Mouse (Mus musculus) adrenal gland, postnatal 10 days (tissue): ENCODE results near the gene Rpia. TPM values are rescaled to one million over a fixed set of nuclear protein-coding genes. Genes with fewer than 3 reads are reported as not detected.
"Not testable (repeated sequence)": the region's sequence is repeated elsewhere in the genome, so short reads cannot be mapped to it uniquely, and the experiment has no call there.

Source experiments
- DNase-seq: peaks from one replicate; pipeline ENCODE4 v3.0.0; 2021; ENCODE audit warnings: mixed read lengths
- long read RNA-seq, 2 experiments: library from polyadenylated mRNA; stranded (forward); transcript quantifications; one replicate each; pipeline ENCODE4 v2.0.0; 2021
- total RNA-seq, 2 experiments: library from RNA; stranded (reverse); gene quantifications; 2 replicates each; pipeline ENCODE4 v1.2.3; 2021

The Rpia gene
- 10 to 100 TPM; 20.2 to 24.9 TPM for total RNA-seq
- long read RNA-seq, experiment 1, partial matches to known transcripts, result 0 of 1 reads
- long read RNA-seq, experiment 1, other reads (novel, unspliced or antisense), result 1 of 1 reads
- long read RNA-seq, experiment 2, result 0 reads

- peak; percentile 99 for DNase-seq
Observed at GRCm38 (mm10) chr6:70791824-70792535, at the start of gene Rpia. Gene Rpia (minus strand): TSS chr6:70792232.

- DNase-seq, result no peak
Observed at GRCm38 (mm10) chr6:70840281-70840680, 48.2 kb upstream of the Rpia start.

- no peak for DNase-seq
Observed at GRCm38 (mm10) chr6:70838532-70838931, 46.5 kb upstream of the Rpia start.

DNA sequence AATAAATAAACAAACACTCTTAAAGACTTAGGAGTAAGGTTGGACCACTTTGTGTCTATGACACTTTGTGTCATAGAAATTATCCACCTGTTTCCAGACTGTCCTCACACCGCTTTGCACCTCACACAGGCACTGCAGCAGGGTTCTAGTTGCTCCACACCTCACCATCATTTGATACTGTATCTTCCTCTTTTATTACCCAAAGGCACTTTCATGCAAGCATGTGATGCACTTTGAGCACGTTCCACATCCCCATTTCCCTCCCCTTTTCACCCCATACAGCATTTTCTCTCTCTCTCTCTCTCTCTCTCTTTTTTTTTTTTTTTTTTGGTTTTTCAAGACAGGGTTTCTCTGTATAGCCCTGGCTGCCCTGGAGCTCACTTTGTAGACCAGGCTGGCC, 45.3 kb upstream of the Rpia start:
- no peak for DNase-seq

DNA sequence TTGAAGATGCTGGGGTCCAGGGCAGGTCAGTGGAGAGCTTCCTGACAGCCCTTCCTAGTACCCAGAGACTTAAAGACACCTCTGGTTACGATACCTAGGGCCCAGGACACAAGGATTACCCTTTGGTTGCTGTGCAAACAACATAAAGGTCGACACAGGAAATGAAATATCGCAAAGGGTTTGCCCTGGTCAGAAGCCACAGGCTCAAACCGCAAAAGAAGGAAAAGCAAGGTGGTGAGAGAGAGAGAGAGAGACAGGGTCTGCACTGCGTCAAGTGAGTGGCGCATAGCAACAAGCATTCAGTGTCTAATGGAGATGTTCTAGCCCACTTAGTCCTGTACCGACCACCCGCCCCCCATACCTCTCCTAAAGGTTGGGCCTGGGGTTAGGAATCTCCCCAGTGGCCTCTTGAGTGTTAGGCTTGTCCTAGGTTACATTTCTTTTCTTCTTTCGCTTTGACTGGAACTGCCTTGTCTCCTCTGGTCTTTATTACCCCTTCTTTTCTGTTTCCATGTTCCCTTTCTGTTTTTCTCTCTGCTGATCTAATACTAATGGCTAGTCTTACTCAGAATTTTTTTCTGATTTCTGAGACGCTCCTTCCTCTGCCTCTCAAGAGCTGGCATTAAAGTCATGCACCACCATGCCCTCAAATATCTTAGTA, 39.3 kb upstream of the Rpia start:
- no peak for DNase-seq

DNA sequence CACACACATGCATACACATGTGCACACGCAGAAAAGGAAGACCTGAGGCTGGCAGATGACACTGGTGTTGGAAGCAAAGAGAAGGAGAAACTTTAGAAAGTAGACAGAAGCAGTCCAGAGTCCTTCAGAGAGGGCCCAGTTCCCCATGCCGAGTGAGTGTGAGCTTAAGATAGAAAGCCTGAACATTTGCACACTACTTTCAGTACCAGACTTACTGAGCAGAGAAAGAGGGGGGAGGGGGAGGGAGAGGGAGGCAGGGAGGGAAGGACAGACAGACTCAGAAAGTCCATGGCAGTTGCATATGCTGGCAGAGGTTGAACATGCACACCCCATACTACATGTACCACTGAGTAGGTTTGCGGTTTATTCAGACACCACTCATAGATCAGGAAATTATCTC, 38.5 kb upstream of the Rpia start:
- DNase-seq, result no peak

DNA sequence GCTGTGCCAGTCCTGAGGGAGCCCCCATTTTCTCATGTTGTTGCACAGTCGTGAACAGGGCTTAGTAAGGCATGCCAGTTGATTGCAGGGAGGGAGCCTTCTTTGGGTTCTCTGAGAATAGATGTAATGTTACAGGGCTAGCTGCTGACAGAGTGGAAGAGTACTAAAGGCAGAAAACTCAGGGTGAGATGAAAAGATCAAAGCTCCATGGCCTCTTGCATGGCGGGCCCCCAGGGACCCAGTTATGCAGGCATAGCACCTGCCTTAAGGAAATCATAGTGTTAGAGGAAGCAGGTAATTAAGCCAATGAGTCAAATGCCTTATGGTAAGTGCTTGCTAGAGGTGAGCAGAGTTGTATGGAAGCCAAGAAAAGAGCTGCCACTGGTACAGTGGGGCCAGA, 37.4 kb upstream of the Rpia start:
- DNase-seq, result no peak

DNA sequence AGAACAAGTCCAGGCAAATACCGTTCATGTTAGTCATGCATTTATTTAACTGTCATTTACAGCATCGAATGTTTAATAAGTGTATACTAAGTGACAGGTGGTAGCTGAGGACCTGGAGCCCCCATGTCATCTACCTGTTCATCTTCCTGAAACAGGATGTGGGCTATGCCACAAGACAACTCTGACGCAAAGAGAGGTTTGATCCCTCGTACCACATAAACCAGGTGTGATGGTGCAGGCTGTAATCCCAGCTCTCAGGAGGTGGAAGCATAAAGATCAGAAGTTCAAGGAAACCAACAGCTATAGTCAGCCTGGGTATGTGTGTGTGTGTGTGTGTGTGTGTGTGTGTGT, 32.9 kb upstream of the Rpia start:
- no peak for DNase-seq

DNA sequence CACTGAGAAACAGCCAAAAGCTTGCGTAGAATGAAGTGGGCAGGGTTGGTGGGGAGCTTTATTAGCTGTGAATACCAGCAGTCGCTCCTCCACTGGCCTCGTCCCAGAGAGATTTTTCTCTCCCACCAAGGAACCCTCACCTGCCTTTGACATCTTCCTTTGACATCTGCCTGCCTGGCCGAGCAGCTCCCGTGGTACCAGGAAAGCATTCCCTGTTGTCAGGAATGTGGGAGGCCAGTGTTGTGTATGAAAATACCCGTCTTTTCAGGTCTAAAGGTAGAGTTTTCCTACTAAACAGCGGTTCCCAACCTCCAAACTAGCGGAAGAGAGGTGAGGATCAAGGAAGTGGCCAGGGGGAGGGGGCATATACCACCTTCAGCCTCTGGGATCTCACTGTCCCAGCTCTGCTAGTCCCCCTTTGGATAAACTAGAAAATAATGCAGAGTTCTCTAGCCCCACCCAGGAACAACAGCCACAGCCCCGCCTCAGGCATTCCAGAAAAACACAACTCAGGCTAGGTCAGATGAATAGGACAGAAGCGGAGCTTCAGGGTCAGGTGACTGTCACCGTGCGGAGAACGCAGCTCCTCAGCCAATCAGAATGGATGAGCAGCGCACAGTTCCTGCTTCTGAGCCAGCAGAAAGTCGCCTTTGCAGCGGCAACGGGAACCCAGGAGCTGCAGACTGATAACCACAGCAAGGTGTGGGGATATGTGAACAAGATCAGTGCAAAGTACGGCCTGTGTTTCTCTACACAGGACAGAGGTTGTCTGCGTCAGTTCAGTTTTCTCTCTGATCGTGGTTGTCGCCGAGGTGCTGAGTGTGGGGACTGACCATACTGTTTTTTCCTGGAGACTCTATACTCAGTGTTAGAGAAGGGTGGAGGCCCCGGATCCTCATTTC, 32.3 kb upstream of the Rpia start:
- peak; percentile 82 for DNase-seq

GRCm38 (mm10) chr6:70823277-70823676, 31.2 kb upstream of the Rpia start:
- DNase-seq, result not testable (repeated sequence)

DNA sequence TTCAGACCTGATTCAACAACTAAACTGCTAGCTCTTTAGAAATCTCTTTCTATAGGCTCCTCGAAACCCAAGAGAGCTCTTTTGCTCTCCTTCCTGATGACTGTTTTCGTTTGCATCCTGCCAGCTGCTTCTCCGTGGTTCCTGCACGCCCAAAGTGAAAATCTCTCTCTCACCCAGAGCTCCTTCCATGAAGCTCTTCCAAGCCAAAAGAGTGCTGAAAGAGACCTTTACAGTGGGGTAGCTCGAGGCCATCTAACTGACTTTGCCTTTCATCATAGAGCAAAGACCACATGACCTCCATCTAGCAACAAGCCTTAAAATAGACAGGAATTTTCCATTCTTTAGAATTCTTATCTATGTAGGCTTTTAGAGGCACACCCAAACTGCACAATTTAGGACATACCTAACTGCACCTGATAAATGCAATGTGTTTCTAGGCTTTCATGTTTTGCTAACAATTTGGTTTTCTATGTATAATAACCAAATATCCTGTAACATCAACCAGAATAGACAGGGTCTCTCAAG, 30.4 kb upstream of the Rpia start:
- DNase-seq, result no peak

DNA sequence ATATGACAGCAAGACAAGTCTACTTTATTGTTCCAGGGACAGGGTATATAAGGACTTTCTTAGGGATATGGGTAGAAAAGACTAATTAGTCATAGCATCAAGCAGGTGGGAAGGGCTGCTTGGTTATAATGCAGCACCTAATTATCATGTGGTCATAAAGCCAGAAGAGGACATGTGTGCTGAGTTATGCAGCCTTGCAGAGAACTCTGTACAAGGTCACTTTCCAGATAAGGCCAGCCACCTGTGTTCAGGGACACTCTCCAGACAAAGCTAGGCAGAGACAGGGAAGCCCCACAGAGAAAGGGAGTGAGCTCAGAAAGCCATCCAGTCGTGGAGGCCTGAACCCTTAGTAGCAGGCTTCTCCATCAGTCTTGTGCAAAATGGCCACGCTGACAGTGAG, 29.5 kb upstream of the Rpia start:
- no peak for DNase-seq

DNA sequence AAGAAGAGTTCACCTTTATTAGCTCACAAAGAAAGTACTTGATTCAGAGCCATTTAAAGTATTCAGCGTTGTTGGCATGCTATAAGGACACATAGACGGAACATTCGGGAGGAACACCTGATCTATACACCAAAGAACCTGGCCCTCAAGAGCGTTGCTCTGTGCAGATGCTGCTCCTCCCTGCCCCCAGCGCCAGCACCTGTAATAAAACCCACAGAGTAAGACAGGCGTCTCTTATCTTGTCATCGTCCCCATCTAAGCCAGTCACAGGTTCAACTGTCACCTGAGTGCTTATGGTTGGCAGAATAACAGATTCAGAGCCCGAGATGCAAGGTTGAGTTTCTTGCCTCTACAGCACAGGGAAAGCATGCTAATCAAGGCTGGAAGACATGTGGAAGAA, 23.4 kb upstream of the Rpia start:
- DNase-seq, result no peak

DNA sequence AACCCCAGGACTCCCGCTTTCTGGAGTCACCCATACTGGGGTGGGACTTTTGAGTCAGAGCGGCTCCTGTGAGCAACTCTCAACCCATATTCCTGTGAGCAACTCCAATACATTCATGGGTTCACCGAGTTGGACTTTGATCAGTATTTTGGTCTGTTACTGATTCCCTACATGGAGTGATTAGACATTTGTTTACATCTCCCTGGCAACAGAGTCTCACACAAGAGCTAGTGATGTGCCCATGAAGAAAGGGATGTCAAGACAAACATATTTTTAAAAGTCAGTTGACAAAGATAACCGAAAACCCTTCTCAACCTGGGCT, 22.6 kb upstream of the Rpia start:
- DNase-seq, result no peak

DNA sequence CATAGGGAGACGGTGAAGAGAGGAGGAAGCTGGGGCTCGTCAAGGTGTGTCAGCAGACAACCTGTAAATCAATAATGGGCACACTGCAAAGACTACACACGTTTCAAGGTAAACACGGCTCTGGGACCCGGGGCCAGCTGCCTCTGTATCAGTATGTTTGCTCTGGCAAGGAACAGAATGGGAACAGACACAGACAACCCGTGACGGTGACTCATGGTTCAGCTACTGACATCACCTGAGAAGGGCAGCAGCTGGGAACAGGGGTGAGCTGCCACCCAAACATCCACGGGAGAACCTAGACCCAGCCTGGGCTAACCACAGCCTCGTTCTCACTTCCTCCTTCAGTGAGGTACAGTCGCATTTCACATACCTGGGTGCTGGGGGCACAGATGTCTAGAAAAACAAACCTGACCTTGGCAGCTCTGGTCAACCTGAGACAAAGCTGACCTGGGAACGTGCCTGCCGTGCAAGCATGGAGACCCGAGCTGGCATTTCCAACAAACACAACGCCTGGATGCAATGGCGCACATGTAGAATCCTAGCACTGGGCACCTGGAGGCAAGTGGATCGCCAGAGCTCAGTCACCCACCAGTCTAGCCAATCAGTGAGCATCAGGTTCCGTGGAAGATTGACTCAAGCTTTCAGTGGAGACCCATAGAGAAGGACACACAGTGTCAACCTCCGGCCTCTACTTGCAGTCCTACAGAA, 22.0 kb upstream of the Rpia start:
- DNase-seq, result peak; percentile 32

- DNase-seq, result no peak
Observed at GRCm38 (mm10) chr6:70812526-70812895, 20.5 kb upstream of the Rpia start.

GRCm38 (mm10) chr6:70811557-70812525, 19.8 kb upstream of the Rpia start:
- peak; percentile 89 for DNase-seq

- no peak for DNase-seq
Observed at GRCm38 (mm10) chr6:70810524-70810923, 18.5 kb upstream of the Rpia start.

DNA sequence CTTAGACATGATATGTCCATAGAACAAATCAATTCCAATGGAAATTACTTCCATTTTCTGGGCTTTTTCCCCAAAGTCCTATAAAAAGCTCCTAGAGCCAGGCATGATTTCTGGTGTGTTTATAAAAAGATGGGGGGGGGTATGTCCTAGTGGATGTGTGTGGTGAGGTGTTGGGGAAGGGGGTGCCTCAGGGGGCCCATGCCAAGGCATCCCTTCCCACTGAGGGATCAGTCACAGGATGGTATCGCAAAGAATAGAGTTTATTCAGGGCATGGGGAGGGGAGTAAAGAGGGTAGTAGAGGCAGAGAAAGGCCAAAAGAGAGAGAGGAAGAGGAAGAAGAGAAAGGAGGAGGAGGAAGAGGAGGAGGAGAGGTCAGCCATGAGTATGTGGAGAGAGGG, 14.5 kb upstream of the Rpia start:
- DNase-seq, result no peak

DNA sequence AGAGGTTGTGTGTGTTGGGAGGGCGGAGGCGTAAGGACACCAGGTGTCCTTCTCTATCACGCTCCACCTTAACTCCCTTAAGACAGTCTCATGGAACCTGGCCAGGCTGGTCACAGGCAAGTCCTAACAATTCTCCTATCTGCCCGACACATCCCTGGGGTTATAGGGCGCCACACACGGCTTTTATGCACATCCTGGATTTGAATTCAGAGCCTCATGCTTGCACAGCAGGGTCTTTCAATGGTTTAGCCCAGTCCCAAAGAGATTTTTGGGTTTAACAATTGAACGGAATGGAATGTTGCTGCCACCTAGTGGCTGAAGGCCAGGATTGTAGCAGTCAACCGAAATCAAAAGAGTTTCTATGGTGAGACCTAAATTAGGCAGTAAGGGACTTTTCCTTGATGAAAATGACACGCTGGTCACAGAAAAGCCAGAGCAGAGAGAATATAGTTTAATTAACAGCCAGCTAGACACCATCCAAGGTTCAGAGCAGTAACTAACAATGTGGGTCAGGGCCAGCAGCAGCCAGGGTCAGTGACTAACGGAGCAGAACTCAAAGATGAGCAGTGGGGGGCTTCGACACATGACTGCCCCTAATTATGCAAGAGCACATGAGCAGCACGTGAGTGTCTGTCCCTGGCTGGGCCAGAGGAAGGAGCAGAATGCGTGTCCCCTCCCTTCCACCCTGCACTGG, 13.9 kb upstream of the Rpia start:
- peak; percentile 72 for DNase-seq
